Mouse (Mus musculus) adrenal gland, postnatal 4 days (tissue): ENCODE results near the gene Maz. TPM values are rescaled to one million over a fixed set of nuclear protein-coding genes. Genes with fewer than 3 reads are reported as not detected.

Source experiments
- microRNA-seq: library from miRNA; unstranded; fragments of <30 nt; microRNA quantifications from one replicate; pipeline ENCODE4 v1.2.0, GENCODE M21; 2021
- total RNA-seq, 2 experiments: library from RNA; stranded (reverse); gene quantifications; 2 replicates each; pipeline ENCODE4 v1.2.3; 2021

The Maz gene
- total RNA-seq, 2 experiments from 2014 or later: 240 to 256 TPM

Small RNA genes within 50 kb of the gene (microRNA-seq; reads per million reads assigned to microRNA genes)
- not detected for gene Gm44343

Other genes with a start within 250 kb of the Maz start
- under 1 TPM; 0.65 to 0.90 TPM for gene Tbx6, start 245.6 kb downstream of the Maz start, total RNA-seq
- 100 to 1,000 TPM; 134 to 142 TPM for gene Ppp4c, start 234.5 kb downstream of the Maz start, total RNA-seq
- 10 to 100 TPM; 16.7 to 18.0 TPM for gene Fam57b, start 229.4 kb downstream of the Maz start, total RNA-seq
- not detected for gene 4930451I11Rik, start 195.4 kb downstream of the Maz start, total RNA-seq
- gene Doc2a, start 179.6 kb downstream of the Maz start, total RNA-seq: 1 to 10 TPM; 3.1 to 3.6 TPM
- gene Hirip3, start 165.1 kb downstream of the Maz start, total RNA-seq: 10 to 100 TPM; 32.3 to 41.4 TPM
- gene Ino80e, start 164.7 kb downstream of the Maz start, total RNA-seq: 10 to 100 TPM; 49.7 to 51.9 TPM
- 100 to 1,000 TPM; 104 to 108 TPM for gene Taok2, start 142.3 kb downstream of the Maz start, total RNA-seq
- 10 to 100 TPM; 34.9 to 39.0 TPM for gene Tmem219, start 104.1 kb downstream of the Maz start, total RNA-seq
- 10 to 100 TPM; 27.3 to 28.5 TPM for gene Kctd13, start 98.2 kb downstream of the Maz start, total RNA-seq
- gene Asphd1, start 77.5 kb downstream of the Maz start, total RNA-seq: 1 to 10 TPM; 3.0 to 3.7 TPM
- 10 to 100 TPM; 97.6 to 97.9 TPM for gene Sez6l2, start 76.5 kb downstream of the Maz start, total RNA-seq
- 10 to 100 TPM; 86.8 to 91.0 TPM for gene Cdipt, start 51.1 kb downstream of the Maz start, total RNA-seq
- 1 to 10 TPM; 1.9 to 2.5 TPM for gene Cdiptos, start 50.9 kb downstream of the Maz start, total RNA-seq
- gene Mvp, start 12.4 kb downstream of the Maz start, total RNA-seq: 10 to 100 TPM; 67.1 to 68.4 TPM
- gene Pagr1b, start 10.6 kb downstream of the Maz start, total RNA-seq: 1 to 10 TPM; 3.5 to 8.3 TPM
- gene Pagr1a, start 9.7 kb downstream of the Maz start, total RNA-seq: 10 to 100 TPM; 12.4 to 15.4 TPM
- 10 to 100 TPM; 34.8 to 36.6 TPM for gene Gm42742, start 5.9 kb downstream of the Maz start, total RNA-seq
- 10 to 100 TPM in 1 of 2 experiments, 1 to 10 TPM in 1; 7.4 to 11.1 TPM for gene Prrt2, start 5.8 kb downstream of the Maz start, total RNA-seq
- 10 to 100 TPM; 45.2 to 45.9 TPM for gene Kif22, start 15.4 kb upstream of the Maz start, total RNA-seq
- 100 to 1,000 TPM in 1 of 2 experiments, not detected in 1; 137 TPM for gene Zg16, start 60.3 kb upstream of the Maz start, total RNA-seq
- 1 to 10 TPM; 1.9 to 2.0 TPM for gene AI467606, start 64.3 kb upstream of the Maz start, total RNA-seq
- gene Qprt, start 95.2 kb upstream of the Maz start, total RNA-seq: 10 to 100 TPM in 1 of 2 experiments, 1 to 10 TPM in 1; 5.7 to 12.0 TPM
- gene Spn, start 110.8 kb upstream of the Maz start, total RNA-seq: 1 to 10 TPM; 1.8 to 2.1 TPM
- gene Cd2bp2, start 169.0 kb upstream of the Maz start, total RNA-seq: 10 to 100 TPM; 77.6 to 84.4 TPM
- 10 to 100 TPM; 57.9 to 58.5 TPM for gene Tbc1d10b, start 181.4 kb upstream of the Maz start, total RNA-seq
- 100 to 1,000 TPM; 268 to 794 TPM for gene Mylpf, start 181.9 kb upstream of the Maz start, total RNA-seq
- 10 to 100 TPM; 18.3 to 19.3 TPM for gene Zfp553, start 206.0 kb upstream of the Maz start, total RNA-seq
- gene Sept1, start 206.1 kb upstream of the Maz start, total RNA-seq: 10 to 100 TPM; 12.6 to 14.5 TPM
- gene Zfp771, start 217.2 kb upstream of the Maz start, total RNA-seq: 10 to 100 TPM; 36.3 to 39.2 TPM
- 10 to 100 TPM; 63.5 to 68.3 TPM for gene Dctpp1, start 233.7 kb upstream of the Maz start, total RNA-seq
- gene Sephs2, start 247.0 kb upstream of the Maz start, total RNA-seq: 100 to 1,000 TPM in 1 of 2 experiments, 10 to 100 TPM in 1; 92.8 to 115 TPM